Mouse (Mus musculus): ENCODE data around the gene Dgat2.

The Dgat2 gene

DNA sequence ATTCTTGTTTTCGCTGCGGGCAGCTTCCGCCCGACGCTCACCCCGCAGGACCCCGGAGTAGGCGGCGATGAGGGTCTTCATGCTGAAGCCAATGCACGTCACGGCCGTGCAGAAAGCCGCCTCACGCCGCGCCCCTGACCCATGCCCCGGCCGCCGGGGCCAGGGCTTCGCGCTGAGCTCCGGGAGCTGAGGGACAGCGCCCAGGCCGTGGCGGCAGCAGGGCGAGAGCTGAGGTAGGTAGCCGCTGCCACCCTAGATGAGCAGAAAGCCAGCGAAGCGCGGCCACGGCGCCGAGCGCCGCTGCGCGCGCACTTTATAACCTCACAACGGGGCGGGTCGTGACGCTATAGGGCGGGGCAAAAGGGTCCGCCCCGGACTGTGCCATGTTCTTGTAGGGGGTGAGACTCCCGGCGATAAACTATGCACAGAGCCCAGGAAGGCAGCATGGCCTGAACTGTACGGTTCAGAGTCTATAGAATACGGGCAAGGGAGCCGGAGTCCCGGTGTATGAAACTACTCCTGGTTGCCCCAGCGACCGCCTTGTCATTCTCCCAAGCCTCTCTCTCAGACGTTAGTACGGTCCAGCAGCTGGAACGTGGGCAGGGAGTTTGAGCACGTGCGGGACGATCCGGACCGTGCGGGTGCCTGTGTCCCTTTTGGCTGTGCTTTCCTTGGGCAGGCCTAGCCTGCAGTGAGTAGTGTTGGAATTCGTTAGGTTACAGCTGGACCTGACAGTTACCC is at the start of gene Dgat2:
Gene Dgat2, minus strand, starts transcription at position 288 of the 741 bp plus-strand sequence.
- DNase-seq (ENCODE audit: low read depth, low spot score): peak; percentile 94

DNA sequence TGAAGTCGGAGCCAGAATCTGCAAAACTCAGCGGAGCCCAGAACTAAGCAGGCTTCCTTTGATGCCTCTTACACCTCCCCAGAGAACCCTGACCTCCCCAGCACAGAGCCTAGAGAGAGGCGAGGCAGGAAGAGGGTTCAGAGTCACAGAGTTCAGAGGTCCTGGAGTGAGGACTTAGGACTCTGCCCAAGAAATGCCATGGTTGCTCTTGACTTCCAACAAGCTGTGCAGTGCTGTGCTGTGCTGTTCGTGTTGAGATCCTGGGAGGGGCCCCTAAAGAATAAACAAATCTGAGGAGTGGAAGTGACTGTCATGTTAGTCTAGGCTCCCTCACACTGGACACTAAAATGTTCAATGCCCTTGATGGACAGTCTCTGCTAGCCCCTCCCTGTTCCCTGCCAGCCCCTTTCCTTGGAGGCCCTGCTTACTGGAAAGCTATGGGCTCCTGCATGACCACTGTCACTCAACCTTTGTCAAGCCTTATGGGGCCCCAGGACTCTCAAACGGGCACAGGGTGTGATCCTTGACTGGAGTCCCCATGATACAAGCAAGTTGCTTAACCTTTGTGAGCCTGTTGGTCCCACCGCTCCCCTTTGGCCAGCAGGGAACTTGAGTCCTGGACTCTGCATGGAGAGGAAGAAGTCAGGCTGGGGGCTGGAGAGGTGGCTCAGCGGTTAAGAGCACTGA is 47.7 kb upstream of the Dgat2 start:
- DNase-seq (ENCODE audit: low read depth, low spot score): no peak

DNA sequence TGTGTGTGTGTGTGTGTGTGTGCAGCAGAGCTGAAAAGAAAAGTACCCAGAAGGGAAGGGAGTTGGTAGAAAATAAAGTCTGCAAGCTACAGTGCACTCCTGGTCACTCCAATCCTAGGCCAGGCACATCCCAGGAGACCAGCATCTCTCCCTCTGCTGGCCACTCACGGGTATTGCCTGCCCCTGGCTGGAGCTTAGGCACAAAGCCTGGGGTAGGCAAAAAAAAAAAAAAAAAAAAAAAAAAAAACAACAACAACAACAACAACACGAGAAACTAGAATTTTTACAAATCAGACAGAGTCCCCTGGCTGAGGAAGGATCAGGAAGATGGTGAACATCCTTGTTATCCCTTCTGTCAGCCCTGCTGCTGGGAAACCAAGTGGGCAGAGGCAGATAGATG is 46.9 kb upstream of the Dgat2 start:
- DNase-seq (ENCODE audit: low read depth, low spot score): peak; percentile 50

DNA sequence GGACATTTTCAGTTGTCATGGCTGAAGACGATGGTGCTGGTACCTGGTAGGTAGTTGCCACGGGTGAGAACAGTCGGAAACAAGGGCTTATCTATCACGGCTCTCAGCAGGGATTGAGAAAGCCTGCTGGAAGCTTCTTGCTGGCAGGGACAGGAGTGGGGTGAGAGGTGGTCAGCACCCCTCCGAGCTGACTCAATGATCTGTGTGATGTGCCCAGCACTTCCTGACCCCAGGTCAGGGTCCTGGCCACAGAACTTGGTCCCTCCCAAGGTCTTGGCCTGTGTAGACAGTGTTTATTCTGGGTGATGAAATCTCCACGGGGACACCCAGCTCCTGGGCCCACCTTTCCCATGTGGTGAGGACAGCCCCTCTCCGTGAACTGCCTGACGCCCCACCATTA is 46.3 kb upstream of the Dgat2 start:
- DNase-seq (ENCODE audit: low read depth, low spot score): no peak

DNA sequence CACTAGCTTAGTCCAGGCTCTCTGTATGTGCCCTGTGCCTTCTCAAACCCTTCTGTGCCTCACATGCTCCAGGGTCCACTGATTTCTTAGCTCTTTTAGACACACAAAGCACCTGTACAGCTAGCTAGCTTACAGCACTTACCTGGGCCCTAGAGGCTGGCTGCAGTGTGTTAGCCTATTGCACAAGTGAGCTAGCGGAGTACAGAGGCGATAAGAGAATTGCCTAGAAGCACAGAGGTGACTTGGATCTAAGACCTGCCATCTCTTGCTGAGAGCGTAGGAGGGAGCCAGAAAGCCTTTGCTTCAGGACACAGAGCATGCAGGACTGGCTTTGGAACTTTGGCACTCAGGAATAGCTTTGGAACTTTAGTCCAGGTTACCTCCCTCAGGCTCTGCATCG is 44.7 kb upstream of the Dgat2 start:
- no peak for DNase-seq (ENCODE audit: low read depth, low spot score)

DNA sequence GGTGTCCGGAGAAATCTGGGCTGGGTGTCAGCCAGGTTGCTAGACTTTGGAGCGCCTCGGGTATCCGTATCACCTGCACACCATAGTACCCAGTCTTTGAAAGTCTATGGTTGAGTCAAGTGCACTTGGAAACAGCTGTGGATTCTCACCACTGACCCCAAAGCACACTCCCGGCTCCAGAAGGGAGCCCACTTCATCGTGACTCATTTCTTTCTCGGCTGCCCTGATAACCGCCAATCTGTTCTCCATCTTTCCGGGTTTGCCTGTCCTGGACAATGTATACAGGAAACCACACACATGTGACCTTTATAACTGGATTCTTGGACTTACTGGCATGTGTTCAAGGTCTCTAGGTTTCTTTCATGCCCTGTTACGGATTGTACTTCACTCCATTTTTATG is 44.1 kb upstream of the Dgat2 start:
- DNase-seq (ENCODE audit: low read depth, low spot score): no peak

DNA sequence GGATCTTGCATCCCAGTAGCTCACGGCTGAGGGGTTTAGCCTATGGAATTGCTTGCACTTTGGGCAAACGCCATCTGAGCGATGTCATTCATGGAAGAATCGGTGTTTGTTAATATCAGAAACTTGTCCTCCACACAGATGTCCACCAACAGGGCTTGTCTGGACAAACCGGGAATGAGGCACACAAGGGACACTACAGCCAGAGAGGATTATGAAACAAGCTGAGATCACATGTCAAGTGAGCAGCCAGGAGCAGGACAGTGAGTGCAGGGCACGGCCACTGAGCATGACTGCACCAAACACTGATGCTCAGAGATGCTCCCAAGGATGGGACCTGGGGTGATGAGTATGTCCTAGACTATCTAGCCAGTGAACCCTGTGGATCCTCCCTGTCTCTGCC is 42.9 kb upstream of the Dgat2 start:
- DNase-seq (ENCODE audit: low read depth, low spot score): no peak

DNA sequence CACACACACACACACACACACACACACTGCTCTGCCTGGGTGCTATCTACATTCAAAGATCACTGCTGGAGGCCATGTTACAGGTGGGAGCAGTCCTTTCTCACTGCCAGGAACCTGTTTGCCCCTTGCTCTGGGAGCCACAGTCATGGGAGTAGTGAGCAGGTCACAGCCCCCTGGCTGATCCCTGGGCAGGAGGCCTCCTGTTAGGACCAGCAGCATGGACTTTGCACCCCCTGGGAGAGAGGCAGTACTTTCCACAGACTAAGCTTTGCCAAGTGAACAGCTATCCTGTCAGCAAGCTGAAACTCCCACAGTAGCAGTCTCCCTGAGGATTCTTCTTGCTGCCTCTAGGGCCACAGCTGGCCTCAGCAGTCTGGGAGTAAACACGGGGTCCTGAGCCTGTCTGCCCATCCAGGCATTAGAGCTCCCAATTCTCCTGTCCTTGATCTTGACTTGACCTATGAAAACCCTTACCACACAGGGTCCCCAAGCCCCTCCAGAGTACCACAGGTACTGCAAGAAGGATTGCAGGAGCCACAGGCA is 42.2 kb upstream of the Dgat2 start:
- no peak for DNase-seq (ENCODE audit: low read depth, low spot score)

DNA sequence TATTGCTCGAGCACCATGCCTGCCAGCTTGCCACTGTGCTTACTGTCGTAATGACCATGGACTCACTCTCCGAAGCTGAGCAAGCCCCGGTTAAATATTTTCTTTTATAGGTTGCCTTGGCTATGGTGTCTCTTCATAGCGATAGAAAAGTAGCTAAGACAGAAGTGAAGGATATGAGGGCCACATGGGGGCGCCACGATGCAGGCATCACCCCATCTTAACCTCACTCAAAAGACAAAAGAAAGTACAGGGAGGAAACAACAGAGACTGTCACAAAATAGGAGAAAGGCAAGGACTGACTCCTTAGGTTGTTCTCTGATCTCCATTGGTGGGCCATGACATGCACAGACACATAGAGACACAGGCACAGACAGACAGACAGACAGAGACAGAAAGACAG is 41.7 kb upstream of the Dgat2 start:
- peak; percentile 64 for DNase-seq (ENCODE audit: low read depth, low spot score)

DNA sequence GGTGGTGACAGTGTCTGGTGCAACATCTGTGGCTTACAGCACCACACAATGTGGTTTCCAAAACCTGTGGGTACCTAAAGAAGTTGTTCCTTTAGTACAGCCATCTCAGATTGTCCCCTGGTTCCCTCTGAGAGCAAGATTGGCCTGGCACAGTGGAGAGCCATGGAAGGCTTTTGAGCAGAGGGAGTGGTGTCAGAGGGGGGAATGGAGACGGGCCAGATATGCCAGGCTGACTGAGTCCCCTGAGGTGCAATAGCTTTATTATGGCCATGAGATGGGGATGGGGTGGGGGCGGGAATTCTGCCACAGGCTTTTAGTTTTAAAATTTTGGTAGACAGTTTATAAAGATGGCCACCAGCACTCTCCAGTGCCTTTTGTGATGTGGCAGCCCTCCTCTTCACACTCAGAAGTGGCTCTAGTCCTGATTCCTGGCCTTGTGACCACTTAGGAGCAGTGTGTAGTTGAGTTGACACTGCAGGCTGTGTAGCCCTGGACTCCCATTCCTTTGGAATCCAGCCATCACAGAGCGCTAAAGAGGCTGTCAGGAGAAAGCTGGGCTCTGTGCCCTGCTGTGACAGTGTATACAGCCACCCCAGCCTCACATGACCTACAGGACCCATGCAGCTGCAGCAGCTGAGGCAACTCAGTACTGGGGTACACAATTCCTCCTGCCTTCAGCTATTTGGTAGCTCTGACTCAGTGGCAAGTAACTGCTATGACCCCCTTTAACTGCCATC is 35.0 kb upstream of the Dgat2 start:
- no peak for DNase-seq (ENCODE audit: low read depth, low spot score)

DNA sequence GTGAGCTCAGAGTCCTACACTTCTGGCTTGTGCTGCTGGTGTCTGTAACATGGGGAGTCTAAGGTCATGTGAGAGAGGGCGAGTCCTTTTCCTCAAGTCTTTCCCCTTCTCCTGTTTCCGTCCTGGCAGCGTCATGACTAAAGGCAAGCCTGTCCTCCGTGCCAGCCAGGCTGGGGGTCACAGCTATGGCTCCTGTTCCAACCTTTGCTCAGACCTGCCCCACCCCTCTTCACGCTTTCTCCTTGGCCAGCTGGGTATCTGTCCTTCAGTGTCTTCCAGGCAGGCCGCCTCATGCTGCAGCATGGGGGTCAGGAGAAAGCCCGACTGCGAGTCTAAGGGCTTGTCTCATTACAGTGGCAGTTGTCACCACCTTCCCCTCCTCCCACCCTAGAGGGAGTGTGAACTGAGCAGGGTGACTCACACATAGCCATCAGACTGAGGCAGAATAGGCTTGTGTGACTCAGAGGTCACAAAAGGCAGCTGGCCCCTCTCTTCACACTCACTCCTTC is 32.9 kb upstream of the Dgat2 start:
- DNase-seq (ENCODE audit: low read depth, low spot score): no peak

DNA sequence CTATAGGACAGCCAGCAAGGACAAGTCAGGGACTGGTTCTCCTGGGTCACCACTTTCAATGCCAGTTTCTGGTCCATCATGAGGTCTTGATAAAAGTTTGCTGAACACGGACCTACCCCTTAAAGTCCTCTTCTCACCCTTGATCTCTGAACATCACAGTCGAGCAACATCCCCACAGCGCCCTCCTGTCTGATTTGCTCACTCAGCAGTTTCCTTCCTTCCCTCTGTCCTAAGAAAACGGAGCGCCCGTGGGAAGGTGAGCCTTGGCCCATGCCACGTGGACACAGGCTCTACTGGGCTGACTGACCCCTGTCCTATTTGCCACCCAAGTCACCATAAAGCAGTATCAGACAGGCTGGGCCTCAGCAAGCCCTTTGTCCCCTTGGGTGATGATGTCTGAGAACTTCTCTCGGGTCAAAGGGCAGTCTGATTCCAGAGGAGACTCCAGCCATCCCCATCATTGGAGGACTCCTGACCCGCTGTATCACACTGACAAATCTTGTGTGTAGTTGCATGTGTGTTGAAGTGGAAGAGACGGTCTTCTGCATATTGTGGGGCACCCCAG is 32.2 kb upstream of the Dgat2 start:
- DNase-seq (ENCODE audit: low read depth, low spot score): no peak

DNA sequence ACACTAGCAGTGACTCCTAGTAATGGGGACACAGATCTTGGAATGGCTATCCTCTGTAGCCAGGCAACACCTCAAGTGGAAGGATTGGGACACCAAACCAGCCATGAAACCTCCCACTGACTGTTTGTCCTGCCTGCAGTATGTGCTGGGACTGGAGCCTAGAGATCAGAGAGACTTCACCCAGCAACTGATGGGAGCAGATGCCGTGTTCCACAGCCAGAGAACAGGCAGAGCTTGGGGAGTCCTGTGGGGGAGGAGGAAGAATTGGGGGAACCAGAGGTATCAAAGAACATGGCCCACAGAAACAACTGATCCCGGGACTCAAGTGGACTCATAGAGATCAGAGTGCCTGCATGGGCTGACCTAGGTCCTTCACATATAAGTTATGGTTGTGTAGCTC is 31.2 kb upstream of the Dgat2 start:
- no peak for DNase-seq (ENCODE audit: low read depth, low spot score)

DNA sequence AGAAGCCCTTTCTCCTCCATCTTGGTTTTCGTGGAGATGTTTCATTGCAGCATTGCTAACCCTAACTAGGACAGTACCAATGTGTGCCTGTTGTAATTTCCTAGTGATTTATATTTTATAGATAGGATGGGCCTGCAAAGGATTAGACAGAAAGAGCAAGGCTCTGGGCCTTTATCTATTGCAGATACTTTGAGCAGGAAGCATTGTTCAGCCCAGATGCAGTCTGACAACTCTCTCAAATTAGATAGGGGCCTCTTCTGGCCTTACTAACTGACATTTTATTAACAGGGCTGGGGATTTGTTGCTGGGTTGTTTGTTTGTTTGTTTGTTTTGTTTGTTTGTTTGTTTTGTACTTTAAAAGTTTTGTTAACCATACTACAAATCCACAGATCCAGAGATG is 30.5 kb upstream of the Dgat2 start:
- DNase-seq (ENCODE audit: low read depth, low spot score): no peak

DNA sequence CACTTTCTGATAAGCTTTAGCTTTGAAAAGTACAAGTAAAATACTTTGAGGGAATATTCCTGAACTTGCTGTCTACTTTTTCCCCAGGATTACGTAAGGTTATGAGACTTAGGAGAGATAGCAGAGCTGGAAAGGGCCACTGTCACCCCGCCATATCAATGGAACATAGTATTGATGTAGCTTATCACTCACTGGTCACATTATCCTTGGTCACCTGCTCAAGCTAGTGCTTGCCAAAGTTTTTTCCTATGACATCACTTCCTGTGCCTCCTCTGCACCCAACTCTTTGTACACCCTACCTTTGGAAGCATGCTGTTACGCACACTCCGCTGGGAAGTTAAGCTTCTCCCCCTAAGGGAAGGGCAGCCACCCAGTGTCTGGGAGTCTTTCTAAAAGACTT is 26.2 kb upstream of the Dgat2 start:
- DNase-seq (ENCODE audit: low read depth, low spot score): no peak

DNA sequence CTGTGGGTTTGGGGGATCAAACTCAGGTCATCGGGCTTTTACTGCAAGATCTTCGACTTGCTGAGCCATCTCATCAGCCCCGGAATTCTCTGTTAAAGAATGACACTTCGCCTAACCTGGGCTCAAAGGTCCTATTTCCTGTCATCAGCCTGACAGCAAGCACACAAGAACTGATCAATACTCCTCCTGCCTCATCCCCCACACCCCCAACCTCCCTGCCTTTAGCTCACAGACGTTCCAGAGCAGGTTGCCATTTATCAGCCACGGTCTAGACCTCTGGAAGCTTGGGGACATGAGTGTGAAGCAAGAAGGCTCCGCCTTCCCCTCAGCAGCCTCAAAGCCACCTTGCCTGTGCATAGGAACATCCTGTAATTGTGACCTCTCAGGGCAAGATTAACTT is 23.8 kb upstream of the Dgat2 start:
- DNase-seq (ENCODE audit: low read depth, low spot score): no peak

DNA sequence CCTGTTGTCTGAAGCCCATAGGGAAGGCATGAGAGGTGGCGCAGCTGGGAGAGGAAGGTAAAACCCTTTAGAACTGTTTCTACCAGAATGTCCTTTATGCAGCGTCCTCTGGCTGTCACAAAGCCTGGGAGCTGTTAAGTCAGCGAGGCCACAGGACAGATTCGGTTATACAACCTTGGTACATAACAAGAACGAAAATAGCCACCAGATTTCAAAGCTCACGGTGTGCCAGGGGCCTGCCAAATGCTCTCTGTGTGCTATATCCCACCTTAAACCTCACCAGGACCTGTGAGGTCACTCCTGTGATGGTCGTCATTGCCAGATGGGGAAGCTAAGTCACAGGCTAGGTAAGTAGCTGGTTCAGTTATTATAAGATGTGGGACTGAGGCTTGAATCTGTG is 19.6 kb upstream of the Dgat2 start:
- DNase-seq (ENCODE audit: low read depth, low spot score): no peak

DNA sequence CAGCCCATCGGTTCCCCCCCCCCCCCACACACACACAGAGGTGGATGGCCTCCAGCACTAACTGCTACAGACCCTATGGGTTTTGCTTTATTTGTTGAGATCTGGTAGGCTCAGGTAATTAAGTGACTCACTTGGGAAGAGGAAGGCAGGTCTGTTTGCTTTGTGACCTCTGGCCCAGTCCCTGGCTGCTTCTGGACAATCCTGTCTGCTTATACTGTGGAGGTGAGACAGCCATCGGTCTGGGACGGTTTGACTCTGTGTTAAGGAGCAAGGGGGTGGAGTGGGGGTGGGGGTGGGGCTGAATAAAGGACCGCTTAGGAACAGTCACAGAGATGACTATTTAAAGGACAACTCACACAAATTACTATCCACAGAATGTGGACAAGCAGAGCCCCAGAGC is 17.8 kb upstream of the Dgat2 start:
- DNase-seq (ENCODE audit: low read depth, low spot score): no peak

DNA sequence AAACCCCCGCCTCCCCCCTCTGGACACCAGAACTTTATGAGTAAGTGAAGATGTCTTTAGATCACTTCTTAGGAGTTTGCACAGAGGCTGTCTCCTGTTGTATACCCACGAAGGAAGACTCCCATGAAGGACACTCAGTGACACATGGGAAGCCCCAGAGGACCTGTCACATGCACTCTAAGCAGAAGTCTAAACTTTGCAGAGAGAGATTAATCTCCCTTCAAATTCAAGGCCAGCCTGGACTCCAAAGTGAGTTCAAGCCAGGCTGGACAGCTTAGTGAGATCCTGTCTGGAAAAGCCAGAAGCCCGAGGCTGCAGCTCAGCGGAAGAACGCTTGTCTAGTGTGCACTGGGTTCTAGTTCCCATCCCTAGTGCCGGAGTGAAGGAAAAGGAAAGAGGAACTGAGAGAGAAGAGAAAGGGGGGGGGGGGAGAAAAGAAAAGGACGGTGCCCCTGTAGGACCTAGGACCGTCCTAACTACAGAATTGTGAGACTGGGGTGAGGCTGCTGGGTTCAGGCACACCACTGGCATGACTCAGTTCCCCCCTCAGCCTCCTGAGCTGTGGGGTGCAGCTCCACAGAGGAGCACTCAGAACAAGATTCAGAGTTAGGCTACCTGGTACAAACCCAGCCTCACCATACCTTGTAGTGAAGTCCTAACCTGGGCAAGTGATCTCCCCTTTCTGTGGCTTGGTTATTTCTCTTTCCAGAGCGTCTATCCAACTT is 17.1 kb upstream of the Dgat2 start:
- no peak for DNase-seq (ENCODE audit: low read depth, low spot score)

DNA sequence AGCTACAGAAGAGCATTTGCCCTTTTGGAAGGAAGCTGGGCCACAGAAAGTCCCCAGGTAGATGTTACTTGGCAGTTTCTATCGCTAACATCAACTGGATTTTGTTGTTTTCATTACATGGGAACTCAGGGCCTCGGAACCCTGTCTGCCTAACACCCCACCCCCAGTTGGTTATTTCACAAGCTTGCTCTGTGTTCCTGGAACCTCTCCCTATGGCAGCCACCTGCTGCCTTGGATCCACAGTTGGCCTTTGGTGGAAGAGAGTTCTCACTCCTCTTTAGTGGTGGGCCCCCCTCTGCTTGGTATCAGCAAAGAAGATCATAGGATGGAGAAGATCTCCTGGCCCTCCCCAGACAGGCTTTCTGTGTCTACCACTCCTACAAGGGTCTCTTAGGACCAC is 16.3 kb upstream of the Dgat2 start:
- DNase-seq (ENCODE audit: low read depth, low spot score): no peak

DNA sequence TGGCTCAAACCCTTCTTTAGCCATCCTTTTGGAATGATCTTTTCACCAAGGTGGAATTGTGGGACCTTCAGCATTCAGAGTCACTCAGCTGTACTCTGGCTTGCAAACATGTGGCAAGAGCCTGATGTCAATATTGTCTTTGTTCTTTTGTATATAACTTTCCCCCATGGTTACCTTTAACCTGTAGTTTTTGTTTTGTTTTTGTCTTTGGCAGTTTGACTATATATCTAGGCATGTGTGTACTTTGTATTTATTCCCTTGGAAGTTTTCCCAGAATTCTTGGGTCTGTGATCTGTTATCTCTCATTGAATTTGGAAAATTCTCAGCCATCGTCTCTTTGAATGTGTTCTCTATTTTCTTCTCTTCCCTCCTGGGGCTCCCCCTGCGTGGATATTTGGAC is 12.0 kb upstream of the Dgat2 start:
- DNase-seq (ENCODE audit: low read depth, low spot score): no peak
